Comparison of ENCODE assay signal across 21 mouse cellular contexts in genomic region chr8:125342521-125342920, GRCm38 (mm10).
A peak's percentile ranks its signal among the peaks of the same experiment; 100 is the strongest.
DNase-seq lines count a peak whose midpoint lies in the region; ATAC-seq and TF ChIP-seq lines count a peak whose summit lies in the region.
"Had no signal": no experiment of that assay in that cellular context is flagged by ENCODE, and none has a peak within 500 bp of the region (broad histone marks: within the 10 kb centered on the region; RNA-seq: fewer than 3 reads in every experiment).

No protein-coding gene starts in this region.

- no peak for DNase-seq in heart, embryonic 10.5 days (ENCODE audit: low spot score)
- DNase-seq in heart, adult 9 months (ENCODE audit: low spot score in 2 of 2), result no peak
- DNase-seq in heart, postnatal 0 days (ENCODE audit: low spot score), result no peak
- DNase-seq in heart, postnatal 36 days, result no peak
- DNase-seq in lung, postnatal 0 days (ENCODE audit: low spot score), result no peak
- DNase-seq in lung, postnatal 36 days, result no peak
- no peak for DNase-seq in spleen, postnatal 14 days (ENCODE audit: low spot score in 2 of 2)
- DNase-seq in kidney, adult 9 months, result no peak
- DNase-seq: adrenal gland, adult 2 months; cerebellum, adult 9-11 months; gastrocnemius, adult 2 months; lung, adult 2 months; lung, postnatal 4 days; retina, postnatal 1 day; thymus, adult 2 months had no signal

- no peaks in the 10 kb centered on the region for H3K36me3 ChIP-seq in heart, embryonic 10.5 days
- H3K36me3 ChIP-seq in heart, postnatal 0 days (replicated peaks; ENCODE audit: control insufficient read depth, insufficient read depth, low read length), result no peaks in the 10 kb centered on the region
- no peaks in the 10 kb centered on the region for H3K36me3 ChIP-seq in lung, postnatal 0 days (ENCODE audit: insufficient read depth, low read length)
- H3K36me3 ChIP-seq: embryonic facial prominence, embryonic 12.5 days; hindbrain, embryonic 15.5 days; liver, embryonic 12.5 days had no signal

- ATAC-seq in heart, postnatal 0 days (ENCODE audit: insufficient read depth, low read depth), result no peak
- ATAC-seq in lung, postnatal 0 days, result peak; percentile 42
- ATAC-seq: intestine, embryonic 16.5 days; liver, embryonic 12.5 days; midbrain, embryonic 16.5 days had no signal

- intact Hi-C loops in heart, postnatal 36 days (cut with DNase I), result no loop called here

- H3K9ac ChIP-seq in heart, postnatal 0 days (replicated peaks; ENCODE audit: low read depth, low read length), result no peak overlapping the region
- H3K9ac ChIP-seq in lung, postnatal 0 days (replicated peaks; ENCODE audit: low read depth), result no peak overlapping the region
- H3K9ac ChIP-seq: embryonic facial prominence, embryonic 12.5 days; hindbrain, embryonic 15.5 days; liver, embryonic 12.5 days had no signal

- no peak overlapping the region for H3K4me2 ChIP-seq in heart, postnatal 0 days (ENCODE audit: low read depth, low read length)
- H3K4me2 ChIP-seq in lung, postnatal 0 days (replicated peaks; ENCODE audit: low read depth, low read length), result no peak overlapping the region
- H3K4me2 ChIP-seq: embryonic facial prominence, embryonic 12.5 days; hindbrain, embryonic 15.5 days; liver, embryonic 12.5 days had no signal

- peaks cover 79% of the 10 kb centered on the region for H3K4me1 ChIP-seq in heart, embryonic 10.5 days
- H3K4me1 ChIP-seq in heart, postnatal 0 days (ENCODE audit: control insufficient read depth, insufficient read depth), result peaks cover 38% of the 10 kb centered on the region
- peaks cover 11% of the 10 kb centered on the region for H3K4me1 ChIP-seq in lung, postnatal 0 days (ENCODE audit: insufficient read depth, low read depth, low read length)

- 0 out of 2 replicates have a peak, but pooled peaks cover 6% of the 10 kb centered on the region for H3K27me3 ChIP-seq in heart, embryonic 10.5 days (ENCODE audit: insufficient read depth, poor library complexity, severe bottlenecking)
- no peaks in the 10 kb centered on the region for H3K27me3 ChIP-seq in heart, postnatal 0 days (ENCODE audit: control insufficient read depth, insufficient read depth, low read length)
- no peaks in the 10 kb centered on the region for H3K27me3 ChIP-seq in lung, postnatal 0 days (replicated peaks; ENCODE audit: insufficient read depth, low read length)
- H3K27me3 ChIP-seq: CH12.LX; embryonic facial prominence, embryonic 12.5 days had no signal

- no peak for TF ChIP-seq CTCF in heart, postnatal 0 days (IDR thresholded peaks at IDR 0.05; ENCODE audit: low read depth)
- no peak for TF ChIP-seq CTCF in lung, postnatal 0 days (IDR thresholded peaks at IDR 0.05)

- TF ChIP-seq EP300 in heart, postnatal 0 days (IDR thresholded peaks at IDR 0.05; ENCODE audit: low read depth), result no peak
- TF ChIP-seq EP300 in lung, postnatal 0 days (IDR thresholded peaks at IDR 0.05), result no peak

- H3K27ac ChIP-seq in heart, embryonic 10.5 days, result peak overlapping the region; percentile 86
- peak overlapping the region; percentile 74 for H3K27ac ChIP-seq in heart, postnatal 0 days (ENCODE audit: low read depth)
- 0 out of 2 replicates have a peak overlapping the region, but pooled peaks have one; percentile 11 for H3K27ac ChIP-seq in lung, postnatal 0 days (ENCODE audit: low read length)
- H3K27ac ChIP-seq: embryonic facial prominence, embryonic 12.5 days; gastrocnemius, adult 2 months; hindbrain, embryonic 15.5 days; liver, embryonic 12.5 days had no signal

- H3K9me3 ChIP-seq in heart, embryonic 10.5 days, result no peaks in the 10 kb centered on the region
- no peaks in the 10 kb centered on the region for H3K9me3 ChIP-seq in heart, postnatal 0 days (replicated peaks; ENCODE audit: control insufficient read depth, low read length)
- no peaks in the 10 kb centered on the region for H3K9me3 ChIP-seq in lung, postnatal 0 days (ENCODE audit: low read length)
- H3K9me3 ChIP-seq: embryonic facial prominence, embryonic 12.5 days; hindbrain, embryonic 15.5 days; liver, embryonic 12.5 days had no signal

- no peak overlapping the region for H3K4me3 ChIP-seq in heart, embryonic 10.5 days
- no peak overlapping the region for H3K4me3 ChIP-seq in heart, postnatal 0 days (ENCODE audit: low read depth, low read length)
- no peak overlapping the region for H3K4me3 ChIP-seq in lung, postnatal 0 days (ENCODE audit: low read depth, low read length)
- H3K4me3 ChIP-seq: embryonic facial prominence, embryonic 12.5 days; gastrocnemius, adult 2 months; hindbrain, embryonic 15.5 days; liver, embryonic 12.5 days had no signal

- WGBS in heart, embryonic 10.5 days, result 36% methylated on average over 9 of the region's 9 CpGs
- WGBS in heart, postnatal 0 days, result 35% methylated on average over 9 of the region's 9 CpGs
- WGBS in lung, postnatal 0 days, result 42% methylated on average over 9 of the region's 9 CpGs

Comparison
In these comparisons a context has a peak if more than half of its experiments do, and no peak if none do; other contexts are left out.
1. H3K27ac ChIP-seq: peak in every context shown above with its lines; median percentile 86 in heart, embryonic 10.5 days; 74 in heart, postnatal 0 days; 11 in lung, postnatal 0 days.